Mouse (Mus musculus) frontal cortex, postnatal 25 days (tissue): ENCODE data around the gene Spata31.

Experiments
- DNase-seq, 2 experiments: peaks; one replicate each; pipeline ENCODE4 v3.0.0; 2022; ENCODE audit warnings: low spot score in 2 of 2

The Spata31 gene

DNA sequence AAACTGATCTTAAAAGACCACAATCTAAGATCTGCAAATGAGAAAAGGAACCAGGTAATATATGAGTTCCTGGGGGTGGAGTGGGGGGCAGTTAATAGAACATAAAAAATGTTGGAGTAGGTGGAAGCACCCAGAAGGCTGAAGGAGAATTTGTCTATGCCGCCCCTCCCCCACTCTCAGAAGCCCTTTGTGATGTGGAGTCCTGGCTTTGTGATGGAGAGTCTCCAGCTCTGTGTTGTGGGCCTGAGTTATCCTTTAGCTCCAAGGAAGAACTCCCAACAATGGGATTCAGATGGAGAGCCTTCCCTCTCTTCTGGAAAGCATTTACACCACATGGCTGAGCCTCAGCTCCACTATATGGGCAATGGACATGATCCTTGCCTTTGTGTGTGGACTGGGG is at the start of gene Spata31:
Spata31 (plus strand) TSS at position 216 of the 400 bp plus-strand sequence.
- no peak for DNase-seq

DNA sequence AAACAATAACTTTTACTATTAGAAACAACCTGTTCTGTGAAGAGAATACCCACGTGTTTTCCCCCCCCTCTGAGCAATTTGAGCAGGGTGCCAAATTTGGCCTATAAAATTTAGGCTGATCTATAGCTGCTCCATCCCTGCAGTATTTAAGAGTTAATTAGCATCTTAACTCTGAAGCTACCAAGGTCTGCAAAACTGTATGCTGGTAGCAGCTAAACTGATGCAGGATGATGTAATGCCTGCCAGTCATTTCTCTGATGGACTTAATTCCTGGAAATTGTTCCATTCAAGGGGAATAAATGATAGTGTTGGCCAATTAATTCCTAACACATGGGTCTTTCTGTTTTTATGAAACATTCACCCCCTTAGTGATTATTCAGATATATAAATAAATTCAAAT is 14.1 kb upstream of the Spata31 start:
- DNase-seq: no peak

DNA sequence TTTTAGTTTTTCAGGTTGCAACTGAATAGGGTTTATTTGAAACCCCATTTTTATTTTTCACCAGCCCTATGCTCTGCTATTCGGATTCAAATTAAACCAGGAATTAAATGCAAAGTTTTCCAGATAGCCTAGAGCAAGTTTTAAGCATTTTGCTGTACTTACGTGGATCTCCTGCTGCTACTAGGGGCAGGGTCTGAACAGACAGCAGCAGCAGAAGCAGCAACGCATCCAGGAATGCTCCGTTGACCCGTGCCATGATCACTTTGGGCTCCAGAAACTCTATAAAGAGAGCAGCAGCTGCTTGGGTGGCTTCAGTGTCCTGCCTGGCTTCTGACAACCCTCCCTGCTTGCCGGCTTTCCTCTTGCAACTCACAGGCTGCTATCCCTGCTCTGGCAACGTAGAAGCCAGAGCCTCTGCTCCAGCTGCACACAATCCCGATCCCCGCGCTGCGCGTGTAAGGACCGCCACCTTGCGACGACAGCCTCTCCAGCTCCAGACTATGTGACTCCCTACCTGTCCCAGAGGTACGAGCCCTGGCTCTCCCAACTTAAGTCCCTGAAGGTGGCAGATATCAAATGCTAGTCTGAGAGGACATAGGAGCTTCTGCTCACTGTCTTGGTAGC is 13.5 kb upstream of the Spata31 start, which contains the start of gene Cntnap3:
Cntnap3 (minus strand) TSS at position 371 of the 624 bp plus-strand sequence.
- DNase-seq: peak; percentile 13 to 27
